Mouse (Mus musculus): Measurements from ENCODE around the gene Arhgap23.

DNA sequence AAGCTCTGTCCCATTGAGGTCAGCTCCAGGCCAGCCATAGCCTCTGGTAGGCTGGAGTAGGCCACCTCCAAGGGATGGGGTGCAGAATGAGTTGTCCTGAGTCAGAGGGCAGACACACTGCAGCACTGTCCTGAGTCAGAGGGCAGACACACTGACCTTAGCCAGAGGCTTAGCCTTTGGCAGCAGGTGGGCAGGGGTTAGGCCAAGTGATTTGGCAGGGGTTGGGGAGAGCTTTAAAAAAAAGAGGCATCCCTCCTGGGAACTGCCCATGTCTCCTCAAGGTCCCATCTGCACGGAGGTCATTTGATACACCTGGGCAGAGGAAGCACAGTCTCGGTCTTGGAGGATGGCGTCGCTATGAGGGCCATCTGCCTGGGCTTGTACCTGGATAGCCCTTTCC lies 48.7 kb downstream of the Arhgap23 start:
- no peak for TF ChIP-seq CTCF (IDR thresholded peaks at IDR 0.05; ENCODE audit: control insufficient read depth, insufficient read depth, insufficient replicate concordance, low read depth, low read length)
- TF ChIP-seq POLR2A (IDR thresholded peaks at IDR 0.05; ENCODE audit: control insufficient read depth, low read depth, low read length), result no peak
